Mouse (Mus musculus): ENCODE results near the gene C8g.

The C8g gene

GRCm38 (mm10) chr2:25467606-25468303 lies 33.8 kb downstream of the C8g start:
- no peak for DNase-seq (ENCODE audit: low spot score in 2 of 2)

GRCm38 (mm10) chr2:25465816-25466635 lies 35.5 kb downstream of the C8g start:
- no peak for DNase-seq (ENCODE audit: low spot score in 2 of 2)

GRCm38 (mm10) chr2:25465256-25465655 lies 36.3 kb downstream of the C8g start:
- no peak for DNase-seq (ENCODE audit: low spot score in 2 of 2)

GRCm38 (mm10) chr2:25463630-25464029 lies 37.9 kb downstream of the C8g start:
- DNase-seq (ENCODE audit: low spot score in 2 of 2) = no peak

GRCm38 (mm10) chr2:25461407-25461806 lies 40.1 kb downstream of the C8g start:
- DNase-seq (ENCODE audit: low spot score in 2 of 2) = no peak

GRCm38 (mm10) chr2:25460551-25461309 lies 40.8 kb downstream of the C8g start, which contains the start of gene Paxx:
Gene Paxx (minus strand): TSS chr2:25461094.
- peak; percentile 89 to 90 for DNase-seq (ENCODE audit: low spot score in 2 of 2)

GRCm38 (mm10) chr2:25460135-25460534 lies 41.4 kb downstream of the C8g start:
- DNase-seq (ENCODE audit: low spot score in 2 of 2) = no peak

- peak; percentile 67 to 80 for DNase-seq (ENCODE audit: low spot score in 2 of 2)
These were observed 42.6 kb downstream of the C8g start for GRCm38 (mm10) chr2:25458911-25459310.

GRCm38 (mm10) chr2:25457022-25457896 lies 44.3 kb downstream of the C8g start:
- DNase-seq (ENCODE audit: low spot score in 2 of 2) = no peak

- DNase-seq (ENCODE audit: low spot score in 2 of 2) = no peak
These were observed 45.1 kb downstream of the C8g start, which contains the start of gene Clic3 for GRCm38 (mm10) chr2:25456205-25456953. Gene Clic3 (plus strand): TSS chr2:25456838.

GRCm38 (mm10) chr2:25452951-25453350 lies 48.6 kb downstream of the C8g start:
- no peak for DNase-seq (ENCODE audit: low spot score in 2 of 2)

GRCm38 (mm10) chr2:25450853-25451647 lies 50.5 kb downstream of the C8g start:
- no peak for DNase-seq (ENCODE audit: low spot score in 2 of 2)
